Mouse (Mus musculus) CH12.LX (cell line): ENCODE data around the gene Prom2. TPM values are rescaled to one million over a fixed set of nuclear protein-coding genes. Genes with fewer than 3 reads are reported as not detected.

ENCODE experiments used
- DNase-seq: peaks from one replicate; pipeline ENCODE4 v3.0.0-alpha.2; 2013; ENCODE audit errors: extremely low read depth
- H3K27ac ChIP-seq: 2 replicates; pipeline ENCODE4 v1.5.1; 2012; ENCODE audit warnings: low read depth, mild to moderate bottlenecking, control low read depth, moderate library complexity; ENCODE audit not compliant: insufficient read depth
- H3K27me3 ChIP-seq: replicated peaks from 2 replicates; pipeline ENCODE3; 2012; ENCODE audit warnings: inconsistent platforms
- H3K36me3 ChIP-seq, 2 experiments: replicated peaks in 1 of 2; 2 replicates each; pipeline versions ENCODE3 to v1.6.1; 2012; ENCODE audit warnings: inconsistent platforms in 1 of 2, low read length in 1 of 2, mild to moderate bottlenecking in 1 of 2, mixed read lengths in 1 of 2, moderate library complexity in 1 of 2; ENCODE audit not compliant: control insufficient read depth in 1 of 2, insufficient read depth in 1 of 2
- H3K4me1 ChIP-seq, 2 experiments: 2 replicates each; pipeline ENCODE4 v1.6.1; 2012; ENCODE audit warnings: inconsistent platforms in 1 of 2, moderate library complexity in 1 of 2; ENCODE audit not compliant: insufficient read depth in 2 of 2, control insufficient read depth in 1 of 2
- H3K4me2 ChIP-seq: 2 replicates; pipeline ENCODE4 v1.6.1; 2012; ENCODE audit warnings: low read depth, mild to moderate bottlenecking, control low read depth; ENCODE audit not compliant: poor library complexity, insufficient read depth, severe bottlenecking
- H3K4me3 ChIP-seq, 3 experiments: fragments of 150-350 bp in 1 of 3; sonication (generic) in 1 of 3; replicated peaks in 1 of 3; 2 replicates each; pipeline versions ENCODE3 to v1.5.1; 2011 to 2012; ENCODE audit warnings: low read depth in 2 of 3, low read length in 2 of 3, mild to moderate bottlenecking in 2 of 3, moderate library complexity in 2 of 3, control low read depth in 1 of 3, improper control_type of control experiment in 1 of 3, inconsistent platforms in 1 of 3, mixed read lengths in 1 of 3; ENCODE audit not compliant: poor library complexity in 1 of 3
- H3K79me2 ChIP-seq: replicated peaks from 2 replicates; pipeline ENCODE4 v1.6.1; 2012; ENCODE audit warnings: mild to moderate bottlenecking, moderate library complexity; ENCODE audit not compliant: control insufficient read depth, poor library complexity, insufficient read depth, severe bottlenecking; ENCODE audit errors: extremely low read depth
- H3K9ac ChIP-seq: 2 replicates; pipeline ENCODE4 v1.6.1; 2012; ENCODE audit warnings: low read depth, mild to moderate bottlenecking, control low read depth, moderate library complexity; ENCODE audit not compliant: insufficient read depth
- H3K9me3 ChIP-seq: replicated peaks from 2 replicates; pipeline ENCODE3; 2012; ENCODE audit warnings: low read length, inconsistent platforms, mixed read lengths
- E2F4 ChIP-seq: IDR thresholded peaks from 2 replicates; pipeline ENCODE4 v1.6.1; 2011; ENCODE audit warnings: low read depth, low read length, improper control_type of control experiment; ENCODE audit not compliant: insufficient replicate concordance
- ELF1 ChIP-seq: IDR thresholded peaks from 2 replicates; pipeline ENCODE4 v1.6.1; 2014; ENCODE audit warnings: low read depth, mild to moderate bottlenecking, inconsistent platforms, low read length, improper control_type of control experiment
- HCFC1 ChIP-seq: IDR thresholded peaks from 2 replicates; pipeline ENCODE4 v1.6.1; 2012; ENCODE audit warnings: low read depth, mild to moderate bottlenecking, inconsistent platforms, low read length, improper control_type of control experiment
- JUN ChIP-seq: IDR thresholded peaks from 2 replicates; pipeline ENCODE4 v1.6.1; 2011; ENCODE audit warnings: low read depth, mild to moderate bottlenecking, low read length, improper control_type of control experiment, moderate library complexity; ENCODE audit not compliant: insufficient read depth
- MEF2A ChIP-seq: IDR thresholded peaks from 2 replicates; pipeline ENCODE4 v1.6.1; 2014; ENCODE audit warnings: low read depth, mild to moderate bottlenecking, inconsistent platforms, low read length, improper control_type of control experiment, borderline replicate concordance
- MXI1 ChIP-seq: IDR thresholded peaks from 2 replicates; pipeline ENCODE4 v1.6.1; 2011; ENCODE audit warnings: mild to moderate bottlenecking, low read depth, low read length, improper control_type of control experiment
- NRF1 ChIP-seq: IDR thresholded peaks from 2 replicates; pipeline ENCODE4 v1.6.1; 2014; ENCODE audit warnings: low read depth, mild to moderate bottlenecking, inconsistent platforms, low read length, improper control_type of control experiment, moderate library complexity
- PAX5 ChIP-seq: IDR thresholded peaks from 2 replicates; pipeline ENCODE4 v1.6.1; 2012; ENCODE audit warnings: low read length, inconsistent platforms, mixed read lengths
- POLR2A ChIP-seq: IDR thresholded peaks from 2 replicates; pipeline ENCODE4 v1.6.1; 2011; ENCODE audit warnings: low read depth, mild to moderate bottlenecking, improper control_type of control experiment, low read length
- POLR2AphosphoS2 ChIP-seq: IDR thresholded peaks from 2 replicates; pipeline ENCODE4 v1.6.1; 2011; ENCODE audit warnings: low read depth, low read length, improper control_type of control experiment
- SIN3A ChIP-seq: IDR thresholded peaks from 2 replicates; pipeline ENCODE4 v1.6.1; 2012; ENCODE audit warnings: low read length, improper control_type of control experiment, inconsistent platforms
- TBP ChIP-seq: conservative IDR thresholded peaks from 2 replicates; pipeline ENCODE4 v1.6.1; 2011; ENCODE audit warnings: low read depth, low read length, improper control_type of control experiment
- UBTF ChIP-seq: IDR thresholded peaks from 2 replicates; pipeline ENCODE4 v1.6.1; 2012; ENCODE audit warnings: low read depth, mild to moderate bottlenecking, inconsistent platforms, low read length, improper control_type of control experiment, moderate library complexity
- USF2 ChIP-seq: conservative IDR thresholded peaks from 2 replicates; pipeline ENCODE4 v1.6.1; 2011; ENCODE audit warnings: low read depth, low read length, improper control_type of control experiment
- ZKSCAN1 ChIP-seq: IDR thresholded peaks from 2 replicates; pipeline ENCODE4 v1.6.1; 2012; ENCODE audit warnings: low read depth, inconsistent platforms, low read length, improper control_type of control experiment, borderline replicate concordance
- ZMIZ1 ChIP-seq: IDR thresholded peaks from 2 replicates; pipeline ENCODE4 v1.6.1; 2012; ENCODE audit warnings: low read depth, mild to moderate bottlenecking, inconsistent platforms, low read length, improper control_type of control experiment
- dilution Hi-C: fragments of 300-500 bp; cut with MboI; formaldehyde crosslinking; loops from 2 replicates; pipeline ENCODE4 v1.14.3; 2020; ENCODE audit warnings: low sequenced_read_pairs; ENCODE audit not compliant: extremely low pct_unique_long_range_greater_than_20kb, extremely low pct_ligation_motif_present
- in situ Hi-C: fragments of 300-500 bp; cut with MboI; formaldehyde crosslinking; loops from 3 replicates; pipeline ENCODE4 v1.14.3; 2019; ENCODE audit warnings: low sequenced_read_pairs, low pct_ligation_motif_present, low pct_unique_long_range_greater_than_20kb, mixed read lengths
- polyA plus RNA-seq: library from polyadenylated mRNA; unstranded; fragments of >175 nt; gene quantifications from 2 replicates; pipeline ENCODE4 v1.2.1, GENCODE M21; 2012; ENCODE audit warnings: low read depth; ENCODE audit not compliant: insufficient read length
- total RNA-seq, 2 experiments: library from RNA; depleted of rRNA; stranded (reverse); fragments of 300-350 nt in 1 of 2; fragments of >200 nt in 1 of 2; gene quantifications; 2 replicates each; pipeline ENCODE4 v1.2.3; 2012 to 2014

Prom2 gene
- total and polyA plus RNA-seq, 3 experiments = not detected

GRCm38 (mm10) chr2:127535363-127535762, 5.9 kb downstream of the Prom2 start:
- dilution Hi-C loops = no loop called here

GRCm38 (mm10) chr2:127532379-127532778, 8.9 kb downstream of the Prom2 start:
- H3K27ac ChIP-seq = no peak overlapping the region
- in situ Hi-C loops = no loop called here
- TF ChIP-seq POLR2A (no peak), JUN (no peak), ZKSCAN1 (no peak), E2F4 (no peak), NRF1 (no peak), POLR2AphosphoS2 (no peak), USF2 (no peak), MXI1 (no peak), PAX5 (no peak), MEF2A (no peak), ELF1 (no peak)
- TF ChIP-seq, all 38 proteins: peak for 0
- dilution Hi-C loops = no loop called here
- no peak overlapping the region for H3K4me2 ChIP-seq
- H3K9me3 ChIP-seq = no peaks in the 10 kb centered on the region
- peaks cover 96% of the 10 kb centered on the region for H3K27me3 ChIP-seq
- no peak overlapping the region for H3K9ac ChIP-seq
- no peak overlapping the region for H3K4me3 ChIP-seq
- no peak for DNase-seq
- H3K4me1 ChIP-seq = no peaks in the 10 kb centered on the region; a peak in 1 of 4 replicates
- no peaks in the 10 kb centered on the region for H3K36me3 ChIP-seq
- H3K79me2 ChIP-seq = no peaks in the 10 kb centered on the region

More at GRCm38 (mm10) chr2:127535363-127535762, 5.9 kb downstream of the Prom2 start:
- no peak overlapping the region for H3K4me3 ChIP-seq
- no peaks in the 10 kb centered on the region for H3K36me3 ChIP-seq
- no peak overlapping the region for H3K4me2 ChIP-seq
- H3K79me2 ChIP-seq = no peaks in the 10 kb centered on the region
- H3K27me3 ChIP-seq = peaks cover 96% of the 10 kb centered on the region
- H3K9me3 ChIP-seq = no peaks in the 10 kb centered on the region
- no peak overlapping the region for H3K9ac ChIP-seq
- no peak for DNase-seq
- in situ Hi-C loops = no loop called here
- TF ChIP-seq ZMIZ1 (no peak), NRF1 (no peak), SIN3A (no peak), POLR2AphosphoS2 (no peak), TBP (no peak), UBTF (no peak), HCFC1 (no peak)
- TF ChIP-seq, all 38 proteins: peak for 0
- Histone ChIP-seq H3K4me1 (no peaks in the 10 kb centered on the region), H3K27ac (no peak overlapping the region)
